ENCODE assay signal across 12 mouse cellular contexts in the genomic region with DNA sequence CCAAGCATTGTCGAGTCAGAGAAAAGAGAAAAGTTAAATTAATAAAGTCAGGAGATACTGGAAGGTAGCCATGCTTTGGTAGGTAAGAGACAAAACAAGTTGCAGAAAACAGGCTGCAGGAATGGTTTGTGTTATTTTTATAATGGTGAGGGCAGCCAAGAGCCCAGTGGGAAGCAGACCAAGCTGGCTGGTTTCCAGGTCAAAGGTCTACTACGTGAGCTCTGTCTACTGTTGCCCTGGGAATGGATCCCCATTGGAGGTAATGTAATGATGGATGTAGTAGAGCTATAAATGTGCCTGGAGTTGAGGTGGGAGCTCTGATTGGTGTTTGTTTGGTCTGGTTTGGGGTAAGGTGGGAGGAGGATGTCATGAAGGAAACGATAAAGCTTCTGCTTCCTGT. TPM values are rescaled to one million over a fixed set of nuclear protein-coding genes. Genes with fewer than 3 reads are reported as not detected.
DNase-seq lines count a peak whose midpoint lies in the region; ATAC-seq lines count a peak whose summit lies in the region.
"Had no signal": no experiment of that assay in that cellular context is flagged by ENCODE, and none has a peak within 500 bp of the region (broad histone marks: within the 10 kb centered on the region; RNA-seq: fewer than 3 reads in every experiment).

No protein-coding gene starts in this region.

- H3K27ac ChIP-seq in heart, embryonic 12.5 days (ENCODE audit: poor library complexity, severe bottlenecking), result no peak overlapping the region
- H3K27ac ChIP-seq in midbrain, embryonic 13.5 days, result no peak overlapping the region
- H3K27ac ChIP-seq: hindbrain, embryonic 15.5 days; limb, embryonic 15.5 days; stomach, embryonic 15.5 days had no signal

- H3K9ac ChIP-seq in heart, embryonic 12.5 days, result no peak overlapping the region
- H3K9ac ChIP-seq in midbrain, embryonic 13.5 days (replicated peaks), result no peak overlapping the region
- H3K9ac ChIP-seq: hindbrain, embryonic 15.5 days; limb, embryonic 15.5 days; stomach, embryonic 15.5 days had no signal

- H3K36me3 ChIP-seq in heart, embryonic 12.5 days, result no peaks in the 10 kb centered on the region
- no peaks in the 10 kb centered on the region for H3K36me3 ChIP-seq in midbrain, embryonic 13.5 days
- H3K36me3 ChIP-seq: hindbrain, embryonic 15.5 days; limb, embryonic 15.5 days; stomach, embryonic 15.5 days had no signal

- intact Hi-C loops in heart, postnatal 25 days (cut with DNase I), result loop anchor here (5.0 kb wide), 1 partner anchor 293 kb away; no protein-coding TSS in a partner anchor

- 58% methylated on average over 3 of the region's 3 CpGs for WGBS in heart, embryonic 12.5 days
- 79% methylated on average over 3 of the region's 3 CpGs for WGBS in midbrain, embryonic 13.5 days

- ATAC-seq in heart, embryonic 12.5 days (ENCODE audit: insufficient number of reproducible peaks, low FRiP score), result no peak
- ATAC-seq in midbrain, embryonic 13.5 days, result no peak
- ATAC-seq in erythroid progenitor cell, adult 5-6 weeks (replicated peaks; ENCODE audit: low FRiP score, poor library complexity, severe bottlenecking), result no peak

- H3K9me3 ChIP-seq in heart, embryonic 12.5 days (replicated peaks), result peaks cover 5% of the 10 kb centered on the region; the same call in 1 of the 2 replicates
- no peaks in the 10 kb centered on the region for H3K9me3 ChIP-seq in midbrain, embryonic 13.5 days
- H3K9me3 ChIP-seq: hindbrain, embryonic 15.5 days; limb, embryonic 15.5 days; stomach, embryonic 15.5 days had no signal

- no peaks in the 10 kb centered on the region for H3K27me3 ChIP-seq in heart, embryonic 12.5 days (replicated peaks)
- no peaks in the 10 kb centered on the region for H3K27me3 ChIP-seq in midbrain, embryonic 13.5 days
- H3K27me3 ChIP-seq: hindbrain, embryonic 15.5 days; limb, embryonic 15.5 days; stomach, embryonic 15.5 days had no signal

- DNase-seq in heart, adult 18-20 months, result peak; percentile 83 to 85
- DNase-seq in adrenal gland, postnatal 36 days, result peak; percentile 39 to 65
- peak; percentile 14 for DNase-seq in heart, postnatal 25 days (ENCODE audit: low spot score)
- DNase-seq in kidney, postnatal 36 days, result peak; percentile 88 to 89
- DNase-seq in right cerebral cortex, postnatal 14 days, result no peak
- DNase-seq: layer of hippocampus, postnatal 36 days had no signal

- no peaks in the 10 kb centered on the region for H3K4me1 ChIP-seq in heart, embryonic 12.5 days (replicated peaks)
- no peaks in the 10 kb centered on the region for H3K4me1 ChIP-seq in midbrain, embryonic 13.5 days (replicated peaks)
- H3K4me1 ChIP-seq: hindbrain, embryonic 15.5 days; limb, embryonic 15.5 days; stomach, embryonic 15.5 days had no signal

- H3K4me3 ChIP-seq in heart, embryonic 12.5 days, result no peak overlapping the region
- no peak overlapping the region for H3K4me3 ChIP-seq in midbrain, embryonic 13.5 days (replicated peaks)
- H3K4me3 ChIP-seq: hindbrain, embryonic 15.5 days; limb, embryonic 15.5 days; stomach, embryonic 15.5 days had no signal

- H3K4me2 ChIP-seq in heart, embryonic 12.5 days, result no peak overlapping the region
- no peak overlapping the region for H3K4me2 ChIP-seq in midbrain, embryonic 13.5 days (replicated peaks)
- H3K4me2 ChIP-seq: hindbrain, embryonic 15.5 days; limb, embryonic 15.5 days; stomach, embryonic 15.5 days had no signal

RNA-seq across cellular contexts. Expression of a gene that starts 6.9 kb away (rescaled TPM):
- total RNA-seq in heart, adult 18-20 months (2021), result not detected
- polyA plus RNA-seq in heart, embryonic 12.5 days (2016; fragmentation: Nextera tagmentation; extraction: Ambion mirVana), result 0.09 and 0.23 TPM in 2 replicates
- total RNA-seq in adrenal gland, postnatal 36 days (2021), result not detected
- under 1 TPM; 0.13 to 0.20 TPM for total RNA-seq in heart, postnatal 25 days (2021)
- 0.26 and 0.42 TPM in 2 replicates for polyA plus RNA-seq in midbrain, embryonic 13.5 days (2015; fragmentation: Nextera tagmentation; extraction: Ambion mirVana)
- not detected in 2 replicates for total RNA-seq in erythroid progenitor cell, adult 5-6 weeks (2015; ENCODE audit: low replicate concordance)
- not detected in 2 replicates for total RNA-seq in erythroid progenitor cell, adult 5-6 weeks (2017; ENCODE audit: low replicate concordance)

RNA-seq across cellular contexts. Expression of a gene that starts 8.1 kb away (rescaled TPM):
- 1,000 to 10,000 TPM; 1,902 to 1,920 TPM for total RNA-seq in heart, adult 18-20 months (2021)
- polyA plus RNA-seq in heart, embryonic 12.5 days (2016; fragmentation: Nextera tagmentation; extraction: Ambion mirVana), result 550 and 560 TPM in 2 replicates
- 100 to 1,000 TPM; 710 to 713 TPM for total RNA-seq in adrenal gland, postnatal 36 days (2021)
- total RNA-seq in heart, postnatal 25 days (2021), result 1,000 to 10,000 TPM; 1,735 to 1,752 TPM
- polyA plus RNA-seq in midbrain, embryonic 13.5 days (2015; fragmentation: Nextera tagmentation; extraction: Ambion mirVana), result 440 and 458 TPM in 2 replicates
- 127 and 193 TPM in 2 replicates for total RNA-seq in erythroid progenitor cell, adult 5-6 weeks (2015; ENCODE audit: low replicate concordance)
- total RNA-seq in erythroid progenitor cell, adult 5-6 weeks (2017; ENCODE audit: low replicate concordance), result 80.0 and 93.3 TPM in 2 replicates

RNA-seq across cellular contexts. Expression of a gene that starts 20.6 kb away (rescaled TPM):
- total RNA-seq in heart, adult 18-20 months (2021), result 10 to 100 TPM; 18.2 to 18.9 TPM
- 18.6 and 19.8 TPM in 2 replicates for polyA plus RNA-seq in heart, embryonic 12.5 days (2016; fragmentation: Nextera tagmentation; extraction: Ambion mirVana)
- 10 to 100 TPM; 26.3 to 29.6 TPM for total RNA-seq in adrenal gland, postnatal 36 days (2021)
- total RNA-seq in heart, postnatal 25 days (2021), result 10 to 100 TPM; 16.9 to 20.0 TPM
- 30.8 and 38.9 TPM in 2 replicates for polyA plus RNA-seq in midbrain, embryonic 13.5 days (2015; fragmentation: Nextera tagmentation; extraction: Ambion mirVana)
- total RNA-seq in erythroid progenitor cell, adult 5-6 weeks (2015; ENCODE audit: low replicate concordance), result 9.4 and 17.2 TPM in 2 replicates
- 10.0 and 10.8 TPM in 2 replicates for total RNA-seq in erythroid progenitor cell, adult 5-6 weeks (2017; ENCODE audit: low replicate concordance)

RNA-seq across cellular contexts. Expression of a gene that starts 20.7 kb away (rescaled TPM):
- total RNA-seq in heart, adult 18-20 months (2021), result 10 to 100 TPM; 22.4 to 26.0 TPM
- 63.7 and 68.0 TPM in 2 replicates for polyA plus RNA-seq in heart, embryonic 12.5 days (2016; fragmentation: Nextera tagmentation; extraction: Ambion mirVana)
- total RNA-seq in adrenal gland, postnatal 36 days (2021), result 10 to 100 TPM; 44.8 to 49.5 TPM
- 10 to 100 TPM; 22.2 to 25.1 TPM for total RNA-seq in heart, postnatal 25 days (2021)
- 114 and 117 TPM in 2 replicates for polyA plus RNA-seq in midbrain, embryonic 13.5 days (2015; fragmentation: Nextera tagmentation; extraction: Ambion mirVana)
- total RNA-seq in erythroid progenitor cell, adult 5-6 weeks (2015; ENCODE audit: low replicate concordance), result 14.3 and 23.4 TPM in 2 replicates
- 13.5 and 19.8 TPM in 2 replicates for total RNA-seq in erythroid progenitor cell, adult 5-6 weeks (2017; ENCODE audit: low replicate concordance)

RNA-seq across cellular contexts. Expression of a gene that starts 36.0 kb away (rescaled TPM):
- total RNA-seq in heart, adult 18-20 months (2021), result 10 to 100 TPM; 17.8 to 23.0 TPM
- 35.8 and 41.9 TPM in 2 replicates for polyA plus RNA-seq in heart, embryonic 12.5 days (2016; fragmentation: Nextera tagmentation; extraction: Ambion mirVana)
- total RNA-seq in adrenal gland, postnatal 36 days (2021), result 10 to 100 TPM; 47.5 to 47.6 TPM
- total RNA-seq in heart, postnatal 25 days (2021), result 10 to 100 TPM; 24.7 to 30.6 TPM
- 48.7 and 57.8 TPM in 2 replicates for polyA plus RNA-seq in midbrain, embryonic 13.5 days (2015; fragmentation: Nextera tagmentation; extraction: Ambion mirVana)
- 109 and 150 TPM in 2 replicates for total RNA-seq in erythroid progenitor cell, adult 5-6 weeks (2015; ENCODE audit: low replicate concordance)
- 47.9 and 91.2 TPM in 2 replicates for total RNA-seq in erythroid progenitor cell, adult 5-6 weeks (2017; ENCODE audit: low replicate concordance)
